Mouse (Mus musculus) liver, embryonic 13.5 days (tissue): ENCODE data around the gene Bmp10. TPM values are rescaled to one million over a fixed set of nuclear protein-coding genes. Genes with fewer than 3 reads are reported as not detected.
"Not testable (repeated sequence)": the region's sequence is repeated elsewhere in the genome, so short reads cannot be mapped to it uniquely, and the experiment has no call there.

Experiments
- ATAC-seq: fragments of 200-750 bp; cut with Nextera tagmentation; 2 replicates; pipeline ENCODE4 v1.8.0; 2017; ENCODE audit warnings: low read depth, mild to moderate bottlenecking, moderate number of reproducible peaks, moderate library complexity
- DNase-seq: peaks from one replicate; pipeline ENCODE4 v3.0.0; 2022
- H3K27ac ChIP-seq: fragments of 300-500 bp; sonication (generic); 2 replicates; pipeline ENCODE4 v1.5.1; 2015; ENCODE audit warnings: moderate library complexity, mild to moderate bottlenecking, inconsistent platforms
- H3K27me3 ChIP-seq: fragments of 300-500 bp; sonication (generic); 2 replicates; pipeline ENCODE4 v1.6.1; 2015; ENCODE audit warnings: mild to moderate bottlenecking, inconsistent platforms
- H3K36me3 ChIP-seq: fragments of 300-500 bp; sonication (generic); 2 replicates; pipeline ENCODE4 v1.6.1; 2015; ENCODE audit warnings: mild to moderate bottlenecking, inconsistent platforms
- H3K4me1 ChIP-seq: fragments of 300-500 bp; sonication (generic); replicated peaks from 2 replicates; pipeline ENCODE4 v1.6.1; 2015; ENCODE audit warnings: inconsistent platforms
- H3K4me2 ChIP-seq: fragments of 300-500 bp; sonication (generic); 2 replicates; pipeline ENCODE4 v1.6.1; 2015; ENCODE audit warnings: inconsistent platforms, mild to moderate bottlenecking, moderate library complexity
- H3K4me3 ChIP-seq: fragments of 300-500 bp; sonication (generic); replicated peaks from 2 replicates; pipeline ENCODE4 v1.5.1; 2015; ENCODE audit warnings: mild to moderate bottlenecking, inconsistent platforms
- H3K9ac ChIP-seq: fragments of 300-500 bp; sonication (generic); 2 replicates; pipeline ENCODE4 v1.6.1; 2015; ENCODE audit warnings: mild to moderate bottlenecking, inconsistent platforms
- H3K9me3 ChIP-seq: fragments of 300-500 bp; sonication (generic); replicated peaks from 2 replicates; pipeline ENCODE4 v1.6.1; 2016; ENCODE audit warnings: inconsistent platforms
- WGBS: fragments of 180-500 bp; shearing (Covaris S2); methylation state at CpG from one replicate; pipeline ENCODE4 v1.1.7; 2015; ENCODE audit not compliant: insufficient replicate concordance; 5-methylcytosine and 5-hydroxymethylcytosine counted together
- polyA plus RNA-seq: library from polyadenylated mRNA; unstranded; fragments of >200 nt; fragmentation: Nextera tagmentation; extraction: Ambion mirVana; gene quantifications from 2 replicates; pipeline ENCODE4 v1.2.1, GENCODE M21; 2015

The Bmp10 gene
- polyA plus RNA-seq, 1 experiment from 2014 or later, result 0.12 TPM

DNA sequence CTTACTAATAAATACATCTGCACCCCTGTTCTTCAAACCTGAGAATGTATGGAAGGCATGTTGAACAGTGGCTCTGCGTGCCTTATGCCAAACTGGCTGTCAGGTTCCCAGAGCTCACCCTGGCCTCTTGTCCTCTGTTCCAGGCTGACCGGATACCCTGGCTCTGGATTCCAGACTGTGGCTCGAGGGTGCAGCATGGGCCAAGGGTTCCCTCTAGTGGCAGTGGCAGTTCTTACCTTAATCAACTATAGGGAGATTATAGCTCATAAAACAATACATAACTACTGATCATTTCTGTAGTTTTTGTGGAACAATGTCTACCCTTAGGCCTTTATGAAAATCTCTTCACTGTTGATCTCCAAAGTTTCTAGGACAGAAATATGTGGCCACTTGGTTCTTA lies 22.2 kb downstream of the Bmp10 start:
- ATAC-seq (no peak), DNase-seq (no peak)
- H3K27me3 ChIP-seq, result peaks cover 4% of the 10 kb centered on the region; the same call in 1 of the 2 replicates
- no peak overlapping the region for H3K4me2 ChIP-seq
- no peak overlapping the region for H3K9ac ChIP-seq
- WGBS, result 39% methylated on average over 3 of the region's 3 CpGs
- no peaks in the 10 kb centered on the region for H3K9me3 ChIP-seq
- H3K27ac ChIP-seq, result no peak overlapping the region
- H3K36me3 ChIP-seq, result no peaks in the 10 kb centered on the region
- no peak overlapping the region for H3K4me3 ChIP-seq
- H3K4me1 ChIP-seq, result no peaks in the 10 kb centered on the region

DNA sequence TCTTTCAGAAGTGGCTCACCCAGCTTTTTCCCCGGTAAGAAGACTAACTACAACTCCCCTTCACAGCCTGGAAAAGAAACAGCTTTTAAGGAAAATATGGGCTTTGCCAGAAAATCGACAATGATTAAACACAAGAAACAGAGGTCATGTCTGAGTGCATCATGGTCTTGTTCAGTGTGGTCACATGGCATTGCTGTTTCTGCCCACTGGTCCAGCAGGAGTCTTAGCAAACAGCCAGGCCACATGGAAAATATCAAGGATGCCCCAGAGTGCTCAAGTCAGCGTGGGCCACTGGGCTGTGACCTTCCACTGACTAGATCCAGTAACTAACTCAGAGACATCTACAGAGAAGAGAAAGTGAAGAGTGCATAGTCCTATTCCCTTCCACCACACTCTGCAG lies 23.0 kb downstream of the Bmp10 start:
- H3K9me3 ChIP-seq, result no peaks in the 10 kb centered on the region
- no peak overlapping the region for H3K4me3 ChIP-seq
- WGBS, result 60% methylated on average over 3 of the region's 3 CpGs
- no peak for ATAC-seq
- peaks cover 4% of the 10 kb centered on the region; the same call in 1 of the 2 replicates for H3K27me3 ChIP-seq
- no peaks in the 10 kb centered on the region for H3K4me1 ChIP-seq
- no peak for DNase-seq
- H3K9ac ChIP-seq, result no peak overlapping the region
- H3K36me3 ChIP-seq, result no peaks in the 10 kb centered on the region
- H3K4me2 ChIP-seq, result no peak overlapping the region
- H3K27ac ChIP-seq, result no peak overlapping the region

DNA sequence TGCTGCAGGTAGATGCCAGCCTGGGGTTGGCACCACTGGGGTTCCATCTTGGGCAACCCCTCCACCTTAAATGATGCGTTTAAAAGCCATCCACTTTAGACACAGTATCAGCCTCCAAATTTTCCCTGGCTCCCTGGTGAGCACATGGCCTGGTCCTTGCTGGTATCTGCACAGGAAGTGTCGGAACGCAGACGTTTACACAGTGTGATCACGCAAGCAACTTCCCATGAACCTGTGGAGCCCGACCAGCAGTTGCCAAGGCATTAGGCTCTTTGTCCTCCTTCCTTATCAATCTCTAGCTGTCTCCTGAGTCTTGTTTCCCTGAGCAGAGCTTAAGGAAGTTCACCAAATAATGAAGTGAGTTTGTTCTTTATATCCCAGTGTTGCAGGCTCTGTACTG lies 26.7 kb downstream of the Bmp10 start:
- WGBS, result 37% methylated on average over 6 of the region's 6 CpGs
- DNase-seq (no peak), ATAC-seq (no peak)

DNA sequence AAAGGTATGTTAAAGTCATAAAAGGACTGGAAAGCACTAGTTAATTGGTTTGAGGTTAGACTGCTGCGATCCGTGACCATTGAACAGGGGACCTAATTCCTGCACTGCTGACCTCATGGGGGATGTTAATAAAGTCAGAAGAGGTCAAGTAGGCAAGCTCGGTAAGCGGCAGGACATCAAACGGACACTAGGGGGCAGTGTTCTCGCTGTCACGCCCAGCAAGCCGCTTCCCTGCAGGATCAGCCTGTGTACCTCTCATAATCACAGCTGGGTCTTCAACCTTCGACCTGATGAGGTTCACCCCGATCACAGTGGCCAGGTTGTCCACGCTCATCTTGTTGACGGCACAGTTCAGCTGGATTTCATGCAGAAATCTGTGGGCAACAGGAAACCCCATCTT lies 37.4 kb downstream of the Bmp10 start:
- H3K27ac ChIP-seq, result no peak overlapping the region
- no peak overlapping the region for H3K9ac ChIP-seq
- H3K4me1 ChIP-seq, result no peaks in the 10 kb centered on the region
- 27% methylated on average over 12 of the region's 12 CpGs for WGBS
- H3K4me3 ChIP-seq, result no peak overlapping the region
- no peaks in the 10 kb centered on the region for H3K27me3 ChIP-seq
- no peak overlapping the region for H3K4me2 ChIP-seq
- no peaks in the 10 kb centered on the region for H3K9me3 ChIP-seq
- ATAC-seq, result no peak
- no peaks in the 10 kb centered on the region for H3K36me3 ChIP-seq
- peak; percentile 45 for DNase-seq

More for the DNA sequence above, 26.7 kb downstream of the Bmp10 start:
- H3K9ac ChIP-seq, result no peak overlapping the region
- no peaks in the 10 kb centered on the region for H3K4me1 ChIP-seq
- no peak overlapping the region for H3K4me3 ChIP-seq
- H3K27me3 ChIP-seq, result no peaks in the 10 kb centered on the region
- no peak overlapping the region for H3K27ac ChIP-seq
- H3K4me2 ChIP-seq, result no peak overlapping the region
- no peaks in the 10 kb centered on the region for H3K36me3 ChIP-seq
- no peaks in the 10 kb centered on the region for H3K9me3 ChIP-seq

DNA sequence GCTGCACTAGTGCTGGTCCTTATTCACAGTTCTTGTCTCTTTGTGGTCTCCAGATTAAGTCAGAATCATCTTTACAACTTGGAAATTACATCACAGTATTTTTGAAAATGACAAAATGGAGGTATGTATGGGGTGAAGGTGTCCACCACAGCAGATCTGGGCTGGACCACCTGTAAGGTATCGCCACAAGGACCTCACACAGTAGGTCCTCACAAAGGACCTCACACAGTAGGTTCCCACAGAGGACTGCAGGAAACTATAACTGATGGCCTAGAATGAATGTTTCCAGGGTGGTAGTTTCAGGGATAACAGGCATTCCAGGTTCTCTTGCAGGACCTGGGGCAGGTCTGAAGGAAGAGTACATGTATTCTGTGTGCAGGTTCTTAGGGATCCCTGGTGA lies 38.6 kb downstream of the Bmp10 start:
- Histone ChIP-seq H3K27ac (no peak overlapping the region), H3K9ac (no peak overlapping the region), H3K9me3 (no peaks in the 10 kb centered on the region), H3K36me3 (no peaks in the 10 kb centered on the region), H3K4me1 (no peaks in the 10 kb centered on the region), H3K27me3 (no peaks in the 10 kb centered on the region), H3K4me3 (no peak overlapping the region), H3K4me2 (no peak overlapping the region)
- WGBS, result 71% methylated on average over 1 of the region's 1 CpGs
- DNase-seq (no peak), ATAC-seq (no peak)

DNA sequence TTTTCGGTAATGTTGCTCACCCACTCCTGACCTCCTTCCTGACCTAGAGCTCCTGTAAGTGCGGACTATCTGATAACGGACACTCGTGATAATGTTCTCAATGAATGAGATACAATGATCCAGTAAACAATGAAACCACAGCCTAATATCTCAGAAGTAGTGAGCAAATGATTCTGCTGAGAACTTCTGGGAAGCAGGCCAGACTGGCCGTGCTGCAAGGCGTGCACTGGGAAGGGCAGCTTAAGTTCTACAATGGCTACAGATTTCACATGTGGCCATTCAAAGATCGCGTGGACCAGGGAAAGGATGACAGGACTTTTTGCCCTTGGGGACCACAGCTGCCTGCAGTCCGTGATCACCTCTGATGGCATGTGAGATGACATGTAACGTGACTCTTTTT lies 39.6 kb downstream of the Bmp10 start:
- Histone ChIP-seq H3K4me1 (no peaks in the 10 kb centered on the region), H3K4me3 (no peak overlapping the region), H3K4me2 (no peak overlapping the region), H3K9ac (no peak overlapping the region), H3K27ac (no peak overlapping the region), H3K27me3 (no peaks in the 10 kb centered on the region), H3K9me3 (no peaks in the 10 kb centered on the region), H3K36me3 (no peaks in the 10 kb centered on the region)
- no peak for DNase-seq
- WGBS, result 75% methylated on average over 10 of the region's 10 CpGs
- ATAC-seq, result no peak

DNA sequence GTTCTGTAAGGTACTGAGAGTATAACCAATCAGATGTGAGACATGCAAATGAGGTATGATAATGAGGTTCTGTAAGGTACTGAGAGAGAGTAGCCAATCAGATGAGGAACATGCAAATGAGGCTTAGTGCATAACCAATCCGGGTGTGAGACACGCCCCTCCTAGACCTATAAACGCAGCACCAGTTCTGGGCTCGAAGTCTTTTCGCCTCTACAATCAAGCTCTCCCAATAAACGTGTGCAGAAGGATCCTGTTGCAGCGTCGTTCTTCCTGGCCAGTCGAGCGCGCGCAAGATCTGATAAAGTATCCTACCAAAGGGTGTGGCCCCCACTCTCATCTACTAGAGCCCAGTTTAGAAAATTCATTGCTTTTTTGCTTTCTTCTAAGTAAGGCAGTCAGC lies 41.3 kb downstream of the Bmp10 start:
- ATAC-seq, result not testable (repeated sequence)

DNA sequence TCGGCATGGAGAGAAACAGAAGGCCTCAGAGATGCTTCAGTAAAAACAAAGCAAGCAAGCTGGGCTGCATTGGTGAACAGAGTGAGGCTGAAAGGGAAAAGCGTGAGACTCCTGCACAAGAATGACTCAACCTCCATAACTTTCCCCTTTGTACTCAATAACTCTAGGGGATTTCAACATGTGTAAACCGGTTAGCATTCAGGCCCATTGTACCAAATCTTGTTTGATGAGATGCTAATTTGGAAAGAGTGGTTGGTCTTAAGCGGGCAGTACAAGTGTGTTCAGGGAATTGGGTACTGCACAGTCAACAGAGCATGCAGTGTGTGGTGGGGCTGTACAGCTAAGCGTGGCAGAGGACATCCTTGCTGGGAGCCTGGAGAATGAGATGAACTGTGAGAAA lies 46.4 kb downstream of the Bmp10 start:
- no peak for ATAC-seq
- H3K4me1 ChIP-seq, result no peaks in the 10 kb centered on the region
- whole genome bisulfite sequencing, result 69% methylated on average over 5 of the region's 5 CpGs
- peaks cover 3% of the 10 kb centered on the region; the same call in 1 of the 2 replicates for H3K27me3 ChIP-seq
- no peak overlapping the region for H3K4me2 ChIP-seq
- H3K9me3 ChIP-seq, result no peaks in the 10 kb centered on the region
- H3K36me3 ChIP-seq, result no peaks in the 10 kb centered on the region
- no peak overlapping the region for H3K9ac ChIP-seq
- H3K4me3 ChIP-seq, result no peak overlapping the region
- H3K27ac ChIP-seq, result no peak overlapping the region
- DNase-seq, result no peak

More for the DNA sequence above, 41.3 kb downstream of the Bmp10 start:
- H3K27me3 ChIP-seq, H3K4me2 ChIP-seq, H3K9me3 ChIP-seq, H3K4me1 ChIP-seq, H3K9ac ChIP-seq, H3K36me3 ChIP-seq, H3K27ac ChIP-seq, DNase-seq, H3K4me3 ChIP-seq: not testable (repeated sequence)
- 85% methylated on average over 12 of the region's 12 CpGs for WGBS

DNA sequence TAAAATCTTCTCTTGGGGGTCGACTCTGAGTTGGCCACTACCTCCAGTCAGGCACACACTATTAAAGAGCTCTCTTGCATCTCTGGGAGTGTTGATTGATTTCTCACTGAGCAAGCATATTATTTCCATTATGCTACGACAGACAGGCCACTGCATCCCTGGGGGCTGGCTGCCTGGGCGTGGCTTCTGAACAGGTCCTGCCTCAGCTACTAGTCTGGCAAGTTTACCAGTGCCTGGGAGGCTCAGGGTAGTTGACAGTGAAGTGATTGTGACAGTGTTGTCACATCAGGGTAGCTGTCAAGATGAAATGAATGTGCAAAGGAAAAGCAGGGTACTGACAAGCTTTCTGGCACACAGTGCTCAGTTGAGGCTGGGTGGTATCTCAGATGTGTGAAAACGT lies 50.1 kb downstream of the Bmp10 start:
- WGBS, result 56% methylated on average over 4 of the region's 4 CpGs
- no peak for ATAC-seq

DNA sequence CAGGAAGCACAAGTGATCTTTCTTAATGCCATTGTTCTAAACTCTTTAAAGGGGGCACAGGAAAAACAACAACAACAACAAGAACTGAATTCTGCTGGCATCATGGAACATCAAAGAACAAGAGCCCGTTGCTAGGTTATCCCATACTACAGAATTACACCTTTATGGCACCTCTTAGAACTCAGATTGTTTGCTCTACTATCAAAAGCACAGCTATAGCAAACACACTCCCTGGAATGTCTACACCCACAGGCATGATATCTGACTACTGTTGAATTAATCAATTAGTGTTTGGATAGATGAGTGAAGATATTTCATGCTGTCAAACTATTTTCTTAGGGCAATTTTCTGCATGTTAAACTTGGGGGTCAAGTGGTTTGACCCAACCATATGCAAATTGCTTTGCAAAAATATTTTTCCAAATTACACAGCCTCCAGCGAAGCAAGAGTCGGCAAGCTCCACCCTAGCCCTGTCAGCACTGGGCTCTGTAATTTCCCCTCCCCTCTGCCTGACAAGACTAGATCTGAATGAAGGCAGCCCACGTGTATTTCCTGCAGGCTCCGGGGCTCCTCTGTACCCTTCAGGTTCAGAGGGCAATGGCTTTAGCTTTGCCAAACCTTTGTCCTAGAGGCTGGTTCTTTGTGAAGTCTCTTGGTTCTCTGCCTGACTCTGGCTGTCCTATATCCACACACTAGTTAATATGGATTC lies 50.7 kb downstream of the Bmp10 start:
- no peak for ATAC-seq
- 47% methylated on average over 5 of the region's 5 CpGs for WGBS
- Histone ChIP-seq H3K27me3 (peaks cover 3% of the 10 kb centered on the region; the same call in 1 of the 2 replicates), H3K9me3 (no peaks in the 10 kb centered on the region), H3K36me3 (no peaks in the 10 kb centered on the region), H3K4me1 (no peaks in the 10 kb centered on the region), H3K27ac (no peak overlapping the region), H3K4me2 (no peak overlapping the region), H3K4me3 (no peak overlapping the region), H3K9ac (no peak overlapping the region)
- no peak for DNase-seq

More for the DNA sequence above, 50.1 kb downstream of the Bmp10 start:
- H3K4me1 ChIP-seq, result no peaks in the 10 kb centered on the region
- H3K27me3 ChIP-seq, result peaks cover 3% of the 10 kb centered on the region; the same call in 1 of the 2 replicates
- no peak overlapping the region for H3K4me2 ChIP-seq
- no peak overlapping the region for H3K4me3 ChIP-seq
- H3K27ac ChIP-seq, result no peak overlapping the region
- no peaks in the 10 kb centered on the region for H3K36me3 ChIP-seq
- H3K9me3 ChIP-seq, result no peaks in the 10 kb centered on the region
- no peak for DNase-seq
- H3K9ac ChIP-seq, result no peak overlapping the region

DNA sequence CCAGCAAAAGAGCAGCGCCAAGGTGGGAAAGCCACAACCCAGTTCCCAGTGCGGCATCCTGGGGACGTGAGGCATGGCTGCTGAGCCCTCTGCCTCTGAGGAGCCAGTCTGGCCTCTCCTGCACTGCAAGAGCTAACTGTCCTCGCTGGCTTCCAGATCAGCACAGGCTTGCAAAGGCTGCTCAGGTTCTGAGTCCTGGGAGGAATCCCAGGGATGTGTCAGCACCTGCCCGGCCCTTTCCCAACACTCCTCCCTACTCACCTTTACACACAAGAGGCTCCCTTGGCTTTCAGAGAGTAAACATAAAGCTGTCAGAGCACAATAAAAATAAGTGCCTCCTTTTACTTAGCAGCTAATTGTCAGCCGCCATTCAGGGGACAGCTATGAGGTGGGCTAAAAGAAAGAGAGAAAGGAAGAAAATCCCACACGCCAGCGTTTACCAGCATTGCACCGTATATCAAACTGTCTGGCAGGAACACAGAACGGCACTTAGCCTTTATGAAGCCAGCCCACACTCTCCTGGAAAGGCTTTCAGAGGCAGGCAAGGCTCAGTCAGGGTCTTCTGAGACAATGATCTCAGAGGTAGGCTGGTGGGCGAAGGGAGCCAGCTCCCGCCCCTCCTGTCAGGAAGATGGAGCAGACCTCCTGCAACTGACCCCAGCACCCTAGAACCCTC lies 54.6 kb downstream of the Bmp10 start:
- Histone ChIP-seq H3K4me3 (no peak overlapping the region), H3K4me2 (no peak overlapping the region), H3K36me3 (no peaks in the 10 kb centered on the region)

DNA sequence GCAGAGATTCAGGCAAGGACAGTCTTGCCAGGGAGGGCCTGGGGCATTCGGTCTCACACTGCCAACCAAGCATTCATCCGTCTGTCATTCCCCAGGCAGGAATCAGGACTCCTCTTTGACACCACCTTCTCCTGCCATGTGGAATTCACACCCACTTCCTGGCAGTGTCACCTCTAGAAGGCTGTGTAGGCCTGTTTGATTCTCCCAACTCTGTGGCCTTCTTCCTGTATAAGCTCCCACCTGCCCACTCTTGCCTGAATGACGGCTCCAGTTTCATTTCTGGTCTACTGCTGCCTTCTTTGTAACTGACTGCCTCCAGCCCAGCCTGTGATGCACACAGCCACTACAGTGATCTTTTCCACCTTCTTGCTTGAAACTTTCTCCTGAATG lies 55.1 kb downstream of the Bmp10 start:
- H3K4me2 ChIP-seq, result no peak overlapping the region
- H3K9ac ChIP-seq, result no peak overlapping the region
- no peaks in the 10 kb centered on the region for H3K9me3 ChIP-seq
- no peaks in the 10 kb centered on the region for H3K36me3 ChIP-seq
- DNase-seq, result no peak
- H3K27ac ChIP-seq, result no peak overlapping the region
- H3K4me1 ChIP-seq, result no peaks in the 10 kb centered on the region
- WGBS, result 78% methylated on average over 3 of the region's 3 CpGs
- no peak for ATAC-seq
- H3K27me3 ChIP-seq, result no peaks in the 10 kb centered on the region
- H3K4me3 ChIP-seq, result no peak overlapping the region

More for the DNA sequence above, 54.6 kb downstream of the Bmp10 start:
- no peak for DNase-seq
- no peak overlapping the region for H3K27ac ChIP-seq
- no peaks in the 10 kb centered on the region for H3K27me3 ChIP-seq
- 73% methylated on average over 12 of the region's 12 CpGs for WGBS
- no peaks in the 10 kb centered on the region for H3K4me1 ChIP-seq
- no peak for ATAC-seq
- no peaks in the 10 kb centered on the region for H3K9me3 ChIP-seq
- no peak overlapping the region for H3K9ac ChIP-seq
